Mouse (Mus musculus) cerebellum, adult 2 months (tissue): ENCODE measurements around the gene Thsd4.

Experiments
- CTCF ChIP-seq: fragments of 200-500 bp; IDR thresholded peaks from 2 replicates; pipeline ENCODE4 v1.5.1; 2011; ENCODE audit warnings: low read depth, mild to moderate bottlenecking, control low read depth, low read length, moderate library complexity, borderline replicate concordance; ENCODE audit not compliant: insufficient read depth
- POLR2A ChIP-seq: fragments of 200-500 bp; IDR thresholded peaks from 2 replicates; pipeline ENCODE4 v1.6.1; 2011; ENCODE audit warnings: low read length, control low read depth, borderline replicate concordance; ENCODE audit not compliant: insufficient read depth

- TF ChIP-seq CTCF (no peak), POLR2A (no peak)
Observed at GRCm38 (mm10) chr9:60510876-60511275, 11.0 kb downstream of the Thsd4 start.
